Comparison of ENCODE assay signal across 9 mouse cellular contexts in the genomic region with DNA sequence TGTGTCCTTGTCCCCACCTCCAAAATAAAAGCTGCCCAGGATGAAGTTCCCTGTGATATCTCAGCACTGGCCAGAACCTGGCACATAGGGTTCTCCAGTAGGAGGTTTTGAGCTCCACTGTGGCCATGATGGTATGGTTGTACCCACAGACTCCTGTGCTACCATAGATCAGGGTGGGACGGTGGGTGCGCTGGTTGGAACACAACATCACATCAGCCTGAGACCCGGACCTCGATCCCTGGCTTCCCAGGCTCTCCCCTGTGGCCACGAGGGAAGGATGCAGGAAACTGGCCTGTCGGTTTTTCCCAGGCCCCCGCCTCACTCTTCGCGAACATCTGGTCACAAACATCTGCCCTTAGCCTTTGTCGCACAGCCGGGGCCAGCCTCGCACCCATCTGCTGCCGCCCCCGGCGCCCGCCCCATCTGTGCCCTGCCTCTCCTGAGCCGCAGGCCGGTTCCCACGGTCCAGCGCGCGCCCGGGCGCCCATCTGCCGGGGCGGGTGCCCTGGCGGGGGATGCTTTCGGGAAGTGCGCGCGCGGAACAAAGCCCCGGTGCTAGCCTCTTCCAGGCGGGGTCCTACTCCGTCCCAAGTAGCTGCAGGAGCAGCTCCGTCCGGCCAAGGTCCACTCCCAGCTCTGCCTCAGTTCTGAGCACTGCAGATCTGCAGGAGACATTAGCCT. TPM values are rescaled to one million over a fixed set of nuclear protein-coding genes. Genes with fewer than 3 reads are reported as not detected.
DNase-seq lines count a peak whose midpoint lies in the region; ATAC-seq and TF ChIP-seq lines count a peak whose summit lies in the region.
"Had no signal": no experiment of that assay in that cellular context is flagged by ENCODE, and none has a peak within 500 bp of the region (broad histone marks: within the 10 kb centered on the region; RNA-seq: fewer than 3 reads in every experiment).

No protein-coding gene starts in this region.

- peak; percentile 48 for ATAC-seq in intestine, embryonic 15.5 days
- ATAC-seq in lung, embryonic 16.5 days (ENCODE audit: low read depth), result peak; percentile 50
- peak; percentile 19; the same call in 1 of the 2 replicates for ATAC-seq in stomach, embryonic 14.5 days (ENCODE audit: insufficient number of reproducible peaks, insufficient read depth, low FRiP score, low read depth)
- no peak for ATAC-seq in inflammation-experienced regulatory T-cells, adult 6 months
- ATAC-seq: Patski had no signal

- peak overlapping the region; percentile 61 for H3K9ac ChIP-seq in liver, adult 2 months (ENCODE audit: low read depth, low read length)
- peak overlapping the region; percentile 59 for H3K9ac ChIP-seq in intestine, embryonic 15.5 days
- peak overlapping the region; percentile 71 for H3K9ac ChIP-seq in lung, embryonic 16.5 days (ENCODE audit: low read length)
- H3K9ac ChIP-seq in stomach, embryonic 14.5 days (replicated peaks; ENCODE audit: low read depth, low read length), result peak overlapping the region; percentile 34; the same call in 1 of the 2 replicates

- no peak overlapping the region for H3K27ac ChIP-seq in liver, adult 2 months (replicated peaks; ENCODE audit: insufficient read depth, low read depth, low read length)
- H3K27ac ChIP-seq in intestine, embryonic 15.5 days, result no peak overlapping the region; the same call in 1 of the 2 replicates
- peak overlapping the region; percentile 7; the same call in 1 of the 2 replicates for H3K27ac ChIP-seq in lung, embryonic 16.5 days (ENCODE audit: low read length)
- H3K27ac ChIP-seq in stomach, embryonic 14.5 days (ENCODE audit: low read length), result peak overlapping the region; percentile 27; the same call in 1 of the 2 replicates

- H3K4me1 ChIP-seq in liver, adult 2 months (ENCODE audit: control insufficient read depth, insufficient read depth, low read length), result peaks cover 7% of the 10 kb centered on the region
- peaks cover 39% of the 10 kb centered on the region for H3K4me1 ChIP-seq in intestine, embryonic 15.5 days (replicated peaks)
- H3K4me1 ChIP-seq in lung, embryonic 16.5 days (replicated peaks; ENCODE audit: control insufficient read depth, insufficient read depth, low read length), result peaks cover 37% of the 10 kb centered on the region
- peaks cover 28% of the 10 kb centered on the region for H3K4me1 ChIP-seq in stomach, embryonic 14.5 days (ENCODE audit: control insufficient read depth, insufficient read depth, low read length)

- H3K4me3 ChIP-seq in liver, adult 2 months (ENCODE audit: insufficient read depth, low read depth, low read length), result peak overlapping the region; percentile 38; the same call in 1 of the 2 replicates
- H3K4me3 ChIP-seq in intestine, embryonic 15.5 days (replicated peaks), result peak overlapping the region; percentile 31
- peak overlapping the region; percentile 40 for H3K4me3 ChIP-seq in lung, embryonic 16.5 days (ENCODE audit: low read length)
- peak overlapping the region; percentile 27 for H3K4me3 ChIP-seq in stomach, embryonic 14.5 days (ENCODE audit: low read depth, low read length)

- H3K79me2 ChIP-seq in liver, adult 2 months (ENCODE audit: control insufficient read depth, insufficient read depth, low read length), result no peaks in the 10 kb centered on the region

- no peak for TF ChIP-seq POLR2A in liver, adult 2 months (IDR thresholded peaks at IDR 0.05; ENCODE audit: extremely low read depth, insufficient read depth, low read length)

- H3K9me3 ChIP-seq in intestine, embryonic 15.5 days, result no peaks in the 10 kb centered on the region
- no peaks in the 10 kb centered on the region for H3K9me3 ChIP-seq in lung, embryonic 16.5 days (ENCODE audit: control insufficient read depth, low read length)
- H3K9me3 ChIP-seq in stomach, embryonic 14.5 days (ENCODE audit: control insufficient read depth, low read depth, low read length), result no peaks in the 10 kb centered on the region

- H3K36me3 ChIP-seq in liver, adult 2 months (ENCODE audit: control insufficient read depth, insufficient read depth, low read length), result no peaks in the 10 kb centered on the region
- H3K36me3 ChIP-seq in intestine, embryonic 15.5 days, result no peaks in the 10 kb centered on the region
- no peaks in the 10 kb centered on the region for H3K36me3 ChIP-seq in lung, embryonic 16.5 days (ENCODE audit: control insufficient read depth, insufficient read depth, low read length)
- H3K36me3 ChIP-seq in stomach, embryonic 14.5 days (ENCODE audit: control insufficient read depth, insufficient read depth, low read length), result no peaks in the 10 kb centered on the region

- no peak for TF ChIP-seq CTCF in liver, adult 2 months (IDR thresholded peaks at IDR 0.05; ENCODE audit: low read depth, low read length)

- H3K27me3 ChIP-seq in liver, adult 2 months (ENCODE audit: control insufficient read depth, insufficient read depth, low read length), result 0 out of 2 replicates have a peak, but pooled peaks cover 2% of the 10 kb centered on the region
- H3K27me3 ChIP-seq in intestine, embryonic 15.5 days (replicated peaks), result no peaks in the 10 kb centered on the region
- no peaks in the 10 kb centered on the region for H3K27me3 ChIP-seq in lung, embryonic 16.5 days (ENCODE audit: control insufficient read depth, insufficient read depth, low read depth, low read length)
- H3K27me3 ChIP-seq in stomach, embryonic 14.5 days (ENCODE audit: control insufficient read depth, insufficient read depth, low read length), result no peaks in the 10 kb centered on the region
- H3K27me3 ChIP-seq: Patski had no signal

- WGBS in liver, adult 2 months, result 31% methylated on average over 37 of the region's 37 CpGs
- WGBS in intestine, embryonic 15.5 days, result 4% methylated on average over 37 of the region's 37 CpGs
- 4% methylated on average over 36 of the region's 37 CpGs for WGBS in lung, embryonic 16.5 days
- WGBS in stomach, embryonic 14.5 days, result 4% methylated on average over 37 of the region's 37 CpGs

- H3K4me2 ChIP-seq in intestine, embryonic 15.5 days (replicated peaks), result peak overlapping the region; percentile 83
- H3K4me2 ChIP-seq in lung, embryonic 16.5 days (ENCODE audit: low read depth, low read length), result peak overlapping the region; percentile 71
- peak overlapping the region; percentile 56 for H3K4me2 ChIP-seq in stomach, embryonic 14.5 days (replicated peaks; ENCODE audit: low read depth, low read length)

- no peak for DNase-seq in liver, adult 2 months (ENCODE audit: extremely low read depth, low read depth, low spot score)
- no peak for DNase-seq in liver
- peak; percentile 62 for DNase-seq in gastrocnemius, postnatal 10 days
- DNase-seq in urinary bladder, adult 2 months (ENCODE audit: low spot score), result no peak

RNA-seq across cellular contexts. Expression of gene Id1, which starts 12.3 kb away (rescaled TPM):
- 16.4 and 33.0 TPM in 2 replicates for total RNA-seq in liver, adult 2 months (2014; rRNA removed)
- polyA plus RNA-seq in liver, adult 2 months (2012; rRNA removed), result 19.2 and 33.0 TPM in 2 replicates
- 10 to 100 TPM; 17.6 to 21.1 TPM for total RNA-seq in gastrocnemius, postnatal 10 days (2021)
- polyA plus RNA-seq in intestine, embryonic 15.5 days (2015; fragmentation: Nextera tagmentation; extraction: Ambion mirVana), result 102 and 116 TPM in 2 replicates
- 186 and 189 TPM in 2 replicates for polyA plus RNA-seq in lung, embryonic 16.5 days (2015; fragmentation: Nextera tagmentation; extraction: Ambion mirVana)
- 147 and 150 TPM in 2 replicates for polyA plus RNA-seq in stomach, embryonic 14.5 days (2014; fragmentation: Nextera tagmentation; extraction: Ambion mirVana)
- under 1 TPM in 1 of 3 experiments, not detected in 2; 0.91 TPM for polyA plus RNA-seq in inflammation-experienced regulatory T-cells, adult 6 months (2017; shearing (Covaris generic))
- polyA plus RNA-seq in urinary bladder, adult 2 months (2012; rRNA removed), result 416 and 633 TPM in 2 replicates

RNA-seq across cellular contexts. Expression of gene Cox4i2, which starts 30.2 kb away (rescaled TPM):
- not detected in 2 replicates for total RNA-seq in liver, adult 2 months (2014; rRNA removed)
- polyA plus RNA-seq in liver, adult 2 months (2012; rRNA removed), result 0.22 and 0.31 TPM in 2 replicates
- total RNA-seq in gastrocnemius, postnatal 10 days (2021), result 1 to 10 TPM; 5.6 to 6.9 TPM
- polyA plus RNA-seq in intestine, embryonic 15.5 days (2015; fragmentation: Nextera tagmentation; extraction: Ambion mirVana), result 12.2 and 14.2 TPM in 2 replicates
- polyA plus RNA-seq in lung, embryonic 16.5 days (2015; fragmentation: Nextera tagmentation; extraction: Ambion mirVana), result 99.6 and 104 TPM in 2 replicates
- 18.4 and 21.7 TPM in 2 replicates for polyA plus RNA-seq in stomach, embryonic 14.5 days (2014; fragmentation: Nextera tagmentation; extraction: Ambion mirVana)
- not detected for polyA plus RNA-seq in inflammation-experienced regulatory T-cells, adult 6 months (2017; shearing (Covaris generic))
- polyA plus RNA-seq in urinary bladder, adult 2 months (2012; rRNA removed), result 9.6 and 10.0 TPM in 2 replicates

RNA-seq across cellular contexts. Expression of gene Mcts2, which starts 37.0 kb away (rescaled TPM):
- 7.2 and 8.9 TPM in 2 replicates for total RNA-seq in liver, adult 2 months (2014; rRNA removed)
- polyA plus RNA-seq in liver, adult 2 months (2012; rRNA removed), result 2.4 and 3.8 TPM in 2 replicates
- 10 to 100 TPM; 12.5 to 19.3 TPM for total RNA-seq in gastrocnemius, postnatal 10 days (2021)
- polyA plus RNA-seq in intestine, embryonic 15.5 days (2015; fragmentation: Nextera tagmentation; extraction: Ambion mirVana), result 26.3 and 26.8 TPM in 2 replicates
- polyA plus RNA-seq in lung, embryonic 16.5 days (2015; fragmentation: Nextera tagmentation; extraction: Ambion mirVana), result 26.1 and 27.4 TPM in 2 replicates
- polyA plus RNA-seq in stomach, embryonic 14.5 days (2014; fragmentation: Nextera tagmentation; extraction: Ambion mirVana), result 26.5 and 30.1 TPM in 2 replicates
- polyA plus RNA-seq in inflammation-experienced regulatory T-cells, adult 6 months (2017; shearing (Covaris generic)), result 1 to 10 TPM; 2.4 to 3.7 (median 2.5) TPM
- 17.1 and 17.8 TPM in 2 replicates for polyA plus RNA-seq in urinary bladder, adult 2 months (2012; rRNA removed)

RNA-seq across cellular contexts. Expression of gene H13, which starts 54.5 kb away (rescaled TPM):
- 65.5 and 86.1 TPM in 2 replicates for total RNA-seq in liver, adult 2 months (2014; rRNA removed)
- 117 and 148 TPM in 2 replicates for polyA plus RNA-seq in liver, adult 2 months (2012; rRNA removed)
- 10 to 100 TPM; 56.0 to 61.1 TPM for total RNA-seq in gastrocnemius, postnatal 10 days (2021)
- 115 and 120 TPM in 2 replicates for polyA plus RNA-seq in intestine, embryonic 15.5 days (2015; fragmentation: Nextera tagmentation; extraction: Ambion mirVana)
- polyA plus RNA-seq in lung, embryonic 16.5 days (2015; fragmentation: Nextera tagmentation; extraction: Ambion mirVana), result 96.3 and 98.8 TPM in 2 replicates
- 120 and 122 TPM in 2 replicates for polyA plus RNA-seq in stomach, embryonic 14.5 days (2014; fragmentation: Nextera tagmentation; extraction: Ambion mirVana)
- polyA plus RNA-seq in inflammation-experienced regulatory T-cells, adult 6 months (2017; shearing (Covaris generic)), result 10 to 100 TPM; 61.6 to 72.9 (median 72.1) TPM
- 64.3 and 67.2 TPM in 2 replicates for polyA plus RNA-seq in urinary bladder, adult 2 months (2012; rRNA removed)

Comparison
In these comparisons a context has a peak if more than half of its experiments do, and no peak if none do; other contexts are left out.
1. H3K27ac ChIP-seq: peak in lung, embryonic 16.5 days (single experiment) and stomach, embryonic 14.5 days (single experiment); none in liver, adult 2 months (single experiment) and intestine, embryonic 15.5 days (single experiment).
2. RNA of gene Id1, which starts 12.3 kb away (polyA plus RNA-seq): 416 to 633 TPM in urinary bladder, adult 2 months, 186 to 189 TPM in lung, embryonic 16.5 days, 147 to 150 TPM in stomach, embryonic 14.5 days, 102 to 116 TPM in intestine, embryonic 15.5 days and 19.2 to 33.0 TPM in liver, adult 2 months; 0.91 TPM in inflammation-experienced regulatory T-cells, adult 6 months; every median in the first group is over 10 times any median in the second.
3. Peak in every context shown above with its lines, with median percentiles within 50 percentile points of each other: H3K4me3 ChIP-seq, H3K9ac ChIP-seq and H3K4me2 ChIP-seq.